ENCODE assay signal across 19 mouse cellular contexts in the genomic region with DNA sequence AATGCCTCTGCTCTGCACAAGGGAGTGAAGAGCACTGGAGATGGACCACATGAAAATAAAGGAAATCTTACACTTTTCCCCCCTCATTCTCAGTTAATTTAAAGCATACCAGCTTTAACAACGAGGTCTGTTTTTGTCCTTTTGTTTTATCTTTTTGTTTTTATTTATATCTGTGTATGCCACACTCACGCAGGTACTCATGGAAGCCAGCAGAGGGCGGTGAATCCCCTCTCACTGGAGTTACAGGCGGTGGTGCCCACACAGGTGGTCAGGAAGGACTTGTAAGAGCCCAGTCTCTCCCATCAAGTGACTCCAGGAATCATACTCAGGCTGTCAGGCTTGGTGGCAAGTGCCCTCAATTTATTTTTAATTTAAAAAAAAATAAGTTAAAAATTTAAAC. TPM values are rescaled to one million over a fixed set of nuclear protein-coding genes. Genes with fewer than 3 reads are reported as not detected.
DNase-seq lines count a peak whose midpoint lies in the region; ATAC-seq and TF ChIP-seq lines count a peak whose summit lies in the region.
"Had no signal": no experiment of that assay in that cellular context is flagged by ENCODE, and none has a peak within 500 bp of the region (broad histone marks: within the 10 kb centered on the region; RNA-seq: fewer than 3 reads in every experiment).

No protein-coding gene starts in this region.

- peak; percentile 32 for TF ChIP-seq RAD21 in CH12.LX (IDR thresholded peaks at IDR 0.05; ENCODE audit: low read depth, low read length)

- TF ChIP-seq EP300 in liver, embryonic 14.5 days (IDR thresholded peaks at IDR 0.05; ENCODE audit: low read depth), result no peak
- TF ChIP-seq EP300 in CH12.LX (IDR thresholded peaks at IDR 0.05; ENCODE audit: low read length), result no peak

- H3K36me3 ChIP-seq in liver, embryonic 14.5 days (replicated peaks; ENCODE audit: control insufficient read depth, insufficient read depth, low read depth), result no peaks in the 10 kb centered on the region
- H3K36me3 ChIP-seq in CH12.LX (replicated peaks in 1 of 2; ENCODE audit: control insufficient read depth in 1 of 2, insufficient read depth in 1 of 2, low read length in 1 of 2), result no peaks in the 10 kb centered on the region
- H3K36me3 ChIP-seq: hindbrain, embryonic 12.5 days; liver, embryonic 15.5 days had no signal

- in situ Hi-C loops in CH12.LX (cut with MboI; ENCODE audit: low pct_ligation_motif_present, low pct_unique_long_range_greater_than_20kb, low sequenced_read_pairs), result no loop called here

- H3K4me3 ChIP-seq in liver, embryonic 14.5 days (ENCODE audit: insufficient read depth in 1 of 2, low read depth in 2 of 2, low read length in 2 of 2), result no peak overlapping the region
- no peak overlapping the region for H3K4me3 ChIP-seq in CH12.LX (replicated peaks in 1 of 3; ENCODE audit: low read depth in 2 of 3, low read length in 2 of 3, poor library complexity in 1 of 3)
- no peak overlapping the region for H3K4me3 ChIP-seq in bone marrow macrophage, adult 2 months (ENCODE audit: insufficient read depth, low read length)
- H3K4me3 ChIP-seq: erythroblast, embryonic 14.5 days; hindbrain, embryonic 12.5 days; liver, embryonic 15.5 days had no signal

- no peak overlapping the region for H3K4me2 ChIP-seq in liver, embryonic 14.5 days (ENCODE audit: low read depth)
- no peak overlapping the region for H3K4me2 ChIP-seq in CH12.LX (ENCODE audit: insufficient read depth, low read depth, poor library complexity, severe bottlenecking)
- H3K4me2 ChIP-seq: hindbrain, embryonic 12.5 days; liver, embryonic 15.5 days had no signal

- dilution Hi-C loops in CH12.LX (cut with MboI; ENCODE audit: extremely low pct_ligation_motif_present, extremely low pct_unique_long_range_greater_than_20kb, low sequenced_read_pairs), result no loop called here

- no peak for TF ChIP-seq POLR2A in CH12.LX (IDR thresholded peaks at IDR 0.05; ENCODE audit: low read depth, low read length)
- no peak for TF ChIP-seq POLR2A in bone marrow macrophage, adult 2 months (IDR thresholded peaks at IDR 0.05; ENCODE audit: borderline replicate concordance, low read depth, low read length)

- ATAC-seq in liver, embryonic 14.5 days (ENCODE audit: insufficient read depth), result no peak

- 60% methylated on average over 4 of the region's 4 CpGs for WGBS in liver, embryonic 14.5 days (ENCODE audit: insufficient replicate concordance)

- H3K4me1 ChIP-seq in liver, embryonic 14.5 days (replicated peaks; ENCODE audit: control insufficient read depth in 2 of 2, insufficient read depth in 2 of 2, low read length in 1 of 2), result no peaks in the 10 kb centered on the region
- H3K4me1 ChIP-seq in CH12.LX (ENCODE audit: control insufficient read depth in 1 of 2, insufficient read depth in 2 of 2), result no peaks in the 10 kb centered on the region
- 0 out of 2 replicates have a peak, but pooled peaks cover 2% of the 10 kb centered on the region for H3K4me1 ChIP-seq in bone marrow macrophage, adult 2 months (ENCODE audit: control insufficient read depth, insufficient read depth, low read length)
- H3K4me1 ChIP-seq: liver, embryonic 15.5 days had no signal

- H3K9me3 ChIP-seq in liver, embryonic 14.5 days (ENCODE audit: control insufficient read depth, low read length), result no peaks in the 10 kb centered on the region
- H3K9me3 ChIP-seq in CH12.LX (replicated peaks; ENCODE audit: low read length), result peaks cover 16% of the 10 kb centered on the region
- H3K9me3 ChIP-seq: hindbrain, embryonic 12.5 days; liver, embryonic 15.5 days had no signal

- H3K9ac ChIP-seq in liver, embryonic 14.5 days (replicated peaks), result no peak overlapping the region
- H3K9ac ChIP-seq in CH12.LX (ENCODE audit: insufficient read depth, low read depth), result no peak overlapping the region
- H3K9ac ChIP-seq: hindbrain, embryonic 12.5 days; liver, embryonic 15.5 days had no signal

- H3K27me3 ChIP-seq in liver, embryonic 14.5 days (ENCODE audit: control insufficient read depth, insufficient read depth, low read length), result no peaks in the 10 kb centered on the region
- H3K27me3 ChIP-seq in CH12.LX (replicated peaks), result no peaks in the 10 kb centered on the region
- H3K27me3 ChIP-seq: liver, embryonic 15.5 days had no signal

- no peaks in the 10 kb centered on the region for H3K79me2 ChIP-seq in CH12.LX (replicated peaks; ENCODE audit: control insufficient read depth, extremely low read depth, insufficient read depth, poor library complexity, severe bottlenecking)

- peak; percentile 55 for TF ChIP-seq CTCF in liver, embryonic 14.5 days (IDR thresholded peaks at IDR 0.05; ENCODE audit: low read depth)
- TF ChIP-seq CTCF in CH12.LX (conservative IDR thresholded peaks at IDR 0.05 in 1 of 2, IDR thresholded peaks at IDR 0.05 in 1 of 2; ENCODE audit: low read depth in 2 of 2, low read length in 2 of 2), result peak in 1 of 2 experiments; percentile 47; a peak in 2 of 4 replicates
- TF ChIP-seq CTCF in bone marrow macrophage, adult 2 months (IDR thresholded peaks at IDR 0.05; ENCODE audit: low read depth, low read length), result 0 out of 2 replicates have a peak, but pooled peaks have one; percentile 10

- peak; percentile 28 for DNase-seq in embryo, embryonic 10.5 days (ENCODE audit: low spot score)
- no peak for DNase-seq in embryo, embryonic 9.5 days (ENCODE audit: extremely low spot score)
- DNase-seq in liver, embryonic 14.5 days (ENCODE audit: low read depth in 3 of 3, low spot score in 3 of 3), result no peak
- DNase-seq in liver (no peak), CH12.LX (ENCODE audit: extremely low read depth) (no peak)
- no peak for DNase-seq in spleen, postnatal 10 days (ENCODE audit: low spot score in 2 of 2)
- no peak for DNase-seq in kidney, postnatal 25 days
- DNase-seq: adrenal gland, postnatal 14 days; B cell, adult 2 months; gastrocnemius, postnatal 36 days; right cerebral cortex, adult 18-20 months; spleen, adult 18-20 months had no signal

- no peak overlapping the region for H3K27ac ChIP-seq in liver, embryonic 14.5 days
- no peak overlapping the region for H3K27ac ChIP-seq in CH12.LX (ENCODE audit: insufficient read depth, low read depth)
- no peak overlapping the region for H3K27ac ChIP-seq in bone marrow macrophage, adult 2 months (ENCODE audit: insufficient read depth, low read depth, low read length)
- H3K27ac ChIP-seq: hindbrain, embryonic 12.5 days; liver, embryonic 15.5 days had no signal

TF ChIP-seq in CH12.LX, 34 proteins besides CTCF, POLR2A, EP300 and RAD21:
- TF ChIP-seq SMC3 (IDR thresholded peaks at IDR 0.05; ENCODE audit: low read depth, low read length), result peak; percentile 26
- no peak for TF ChIP-seq USF2 (conservative IDR thresholded peaks at IDR 0.05; ENCODE audit: low read depth, low read length)

RNA-seq across cellular contexts. Expression of a gene that starts 27.3 kb away (rescaled TPM):
- polyA plus RNA-seq in liver, embryonic 14.5 days (2012; rRNA removed), result 158 and 168 TPM in 2 replicates
- polyA plus RNA-seq in liver, embryonic 14.5 days (2014; fragmentation: Nextera tagmentation; extraction: Ambion mirVana), result 329 and 371 TPM in 2 replicates
- total RNA-seq in CH12.LX (2012; rRNA removed) (not detected in 2 replicates), CH12.LX (2014; rRNA removed) (not detected in 2 replicates)
- polyA plus RNA-seq in CH12.LX (2012; ENCODE audit: insufficient read length, low read depth), result not detected in 2 replicates
- not detected in 2 replicates for polyA plus RNA-seq in bone marrow macrophage, adult 2 months (2012; ENCODE audit: insufficient read depth, insufficient read length, missing spikeins)
- total RNA-seq: gastrocnemius, postnatal 36 days; left cerebral cortex, postnatal 25 days; megakaryocyte-erythroid progenitor cell, adult 5-6 weeks had no signal
- polyA plus RNA-seq: erythroblast, embryonic 14.5 days; heart, embryonic 14.5 days; hindbrain, embryonic 12.5 days had no signal

Comparison
In these comparisons a context has a peak if more than half of its experiments do, and no peak if none do; other contexts are left out.
1. RNA of a gene that starts 27.3 kb away (polyA plus RNA-seq): 158 to 371 TPM in liver, embryonic 14.5 days; not detected in CH12.LX and not detected in bone marrow macrophage, adult 2 months; every median in the first group is over 100 times any median in the second.